Mouse (Mus musculus) kidney, embryonic 15.5 days (tissue): ENCODE data around the gene Gm21304. TPM values are rescaled to one million over a fixed set of nuclear protein-coding genes. Genes with fewer than 3 reads are reported as not detected.

Experiments
- polyA plus RNA-seq: library from polyadenylated mRNA; unstranded; fragments of >200 nt; fragmentation: Nextera tagmentation; extraction: Ambion mirVana; gene quantifications from 2 replicates; pipeline ENCODE4 v1.2.1, GENCODE M21; 2015

Gene Gm21304
- polyA plus RNA-seq, 1 experiment from 2014 or later = not detected

Other genes starting within 250 kb of the Gm21304 start
- not detected in 2 replicates for gene Gm21293, start 25.5 kb upstream of the Gm21304 start, polyA plus RNA-seq
- gene Gm6763, start 17.0 kb upstream of the Gm21304 start, polyA plus RNA-seq = not detected in 2 replicates
- gene Gm8764, start 8.5 kb upstream of the Gm21304 start, polyA plus RNA-seq = not detected in 2 replicates
- gene Gm21312, start 8.5 kb downstream of the Gm21304 start, polyA plus RNA-seq = not detected in 2 replicates
- not detected in 2 replicates for gene Gm20765, start 17.0 kb downstream of the Gm21304 start, polyA plus RNA-seq
- gene Gm4340, start 25.5 kb downstream of the Gm21304 start, polyA plus RNA-seq = not detected in 2 replicates